Mouse (Mus musculus) Patski (cell line): ENCODE data around the gene Pfn1. TPM values are rescaled to one million over a fixed set of nuclear protein-coding genes. Genes with fewer than 3 reads are reported as not detected.

ENCODE experiments used
- ATAC-seq: fragments of 100-300 bp; one replicate; pipeline ENCODE4 v1.8.0; 2021
- CTCF ChIA-PET: fragments of 350-600 bp; sonication (Branson Sonifier 250); formaldehyde crosslinking; loops from one replicate; lab custom pipeline; 2022; ENCODE audit warnings: inconsistent platforms; lab: Charles Lee
- POLR2A ChIA-PET: fragments of 350-600 bp; sonication (Branson Sonifier 250); formaldehyde crosslinking; loops from one replicate; lab custom pipeline; 2022; ENCODE audit warnings: antibody characterized with exemption, inconsistent platforms; lab: Charles Lee
- DNase-seq: peaks from one replicate; pipeline ENCODE4 v3.0.0-alpha.2; 2011; ENCODE audit warnings: low read depth, low spot score
- H3K27me3 ChIP-seq: fragments of 371-371 bp; one replicate; pipeline ENCODE4 v1.5.1; 2021
- CTCF ChIP-seq: fragments of 100-300 bp; IDR thresholded peaks from one replicate; pipeline ENCODE4 v1.5.1; 2021
- in situ Hi-C: fragments of 300-500 bp; cut with MboI; formaldehyde crosslinking; loops from 3 replicates; pipeline ENCODE4 v1.11.1; 2018; ENCODE audit warnings: low pct_unique_long_range_greater_than_20kb, mixed read lengths
- polyA plus RNA-seq: library from polyadenylated mRNA; unstranded; gene quantifications from one replicate; pipeline ENCODE4 v1.2.3, GENCODE M21; 2021

Gene Pfn1
- polyA plus RNA-seq, 1 experiment from 2014 or later: 1,032 TPM

- ChIA-PET CTCF (no interaction called here), POLR2A (interaction anchor here (0.6 to 4.2 kb wide), 3 partner anchors 18 to 127 kb away, joined by 3 to 21 read pairs (median 15); partner anchors contain the start of gene Spag7)
- DNase-seq: no peak
- TF ChIP-seq CTCF: no peak
- H3K27me3 ChIP-seq: no peaks in the 10 kb centered on the region
- in situ Hi-C loops: no loop called here
- ATAC-seq: no peak
Measured at GRCm38 (mm10) chr11:70650322-70651175, 3.9 kb downstream of the Pfn1 start.

- H3K27me3 ChIP-seq: no peaks in the 10 kb centered on the region
- DNase-seq: no peak
- no peak for TF ChIP-seq CTCF
- CTCF ChIA-PET: interaction anchor here (1.1 kb wide), 1 partner anchor 13 kb away, joined by 3 read pairs; no protein-coding TSS in a partner anchor
- ATAC-seq: no peak
- POLR2A ChIA-PET: interaction anchor here (4.2 kb wide), 1 partner anchor 19 kb away, joined by 21 read pairs; the partner anchor contains the start of gene Spag7
- in situ Hi-C loops: no loop called here
Measured at GRCm38 (mm10) chr11:70649185-70649734, 5.2 kb downstream of the Pfn1 start.

- ATAC-seq: no peak
- in situ Hi-C loops: no loop called here
- CTCF ChIA-PET: interaction anchor here (1.1 kb wide), 1 partner anchor 14 kb away, joined by 3 read pairs; no protein-coding TSS in a partner anchor
- DNase-seq: no peak
- no peaks in the 10 kb centered on the region for H3K27me3 ChIP-seq
- POLR2A ChIA-PET: interaction anchor here (3.2 to 4.2 kb wide), 2 partner anchors 20 to 39 kb away, joined by 7 to 21 read pairs; partner anchors contain the start of genes Camta2 and Spag7
- TF ChIP-seq CTCF: no peak
Measured at GRCm38 (mm10) chr11:70648512-70648911, 5.9 kb downstream of the Pfn1 start.

- ATAC-seq (no peak), DNase-seq (no peak)
- in situ Hi-C loops: no loop called here
- TF ChIP-seq CTCF: no peak
- no peaks in the 10 kb centered on the region for H3K27me3 ChIP-seq
- POLR2A ChIA-PET: interaction anchor here (0.6 to 4.2 kb wide), 6 partner anchors 8 to 1794 kb away, joined by 3 to 21 read pairs (median 4); partner anchors contain the start of genes Camta2 and Spag7
- CTCF ChIA-PET: interaction anchor here (0.9 to 1.5 kb wide), 2 partner anchors 13 to 20 kb away, joined by 3 read pairs; no protein-coding TSS in a partner anchor
Measured at GRCm38 (mm10) chr11:70647716-70648420, 6.6 kb downstream of the Pfn1 start.

- POLR2A ChIA-PET: interaction anchor here (0.6 to 4.2 kb wide), 8 partner anchors 9 to 1793 kb away, joined by 3 to 21 read pairs (median 4); partner anchors contain the start of genes Camta2 and Spag7
- CTCF ChIA-PET: interaction anchor here (0.8 to 1.5 kb wide), 4 partner anchors 12 to 108 kb away, joined by 3 read pairs; no protein-coding TSS in a partner anchor
- ATAC-seq (peak; percentile 65), DNase-seq (peak; percentile 98)
- TF ChIP-seq CTCF: no peak
- in situ Hi-C loops: no loop called here
- H3K27me3 ChIP-seq: no peaks in the 10 kb centered on the region
Measured at GRCm38 (mm10) chr11:70646691-70647650, 7.5 kb downstream of the Pfn1 start, which contains the start of the genes Rnf167 and Slc25a11. TSS of gene Rnf167 (plus strand) at chr11:70647235. TSS of gene Slc25a11 (minus strand) at chr11:70647479.

- TF ChIP-seq CTCF: no peak
- ChIA-PET CTCF (no interaction called here), POLR2A (interaction anchor here (1.0 to 4.2 kb wide), 4 partner anchors 15 to 82 kb away, joined by 4 to 21 read pairs (median 6); partner anchors contain the start of genes Camta2 and Spag7)
- no peak for DNase-seq
- no peaks in the 10 kb centered on the region for H3K27me3 ChIP-seq
- peak; percentile 2 for ATAC-seq
- in situ Hi-C loops: no loop called here
Measured at GRCm38 (mm10) chr11:70646259-70646555, 8.2 kb downstream of the Pfn1 start.

- no peak for TF ChIP-seq CTCF
- POLR2A ChIA-PET: interaction anchor here (1.2 to 3.2 kb wide), 2 partner anchors 15 to 42 kb away, joined by 3 to 7 read pairs; partner anchors contain the start of gene Camta2
- in situ Hi-C loops: no loop called here
- DNase-seq (no peak), ATAC-seq (no peak)
- H3K27me3 ChIP-seq: no peaks in the 10 kb centered on the region
- CTCF ChIA-PET: interaction anchor here (1.1 kb wide), 1 partner anchor 21 kb away, joined by 3 read pairs; no protein-coding TSS in a partner anchor
Measured at GRCm38 (mm10) chr11:70645461-70646258, 8.8 kb downstream of the Pfn1 start.

GRCm38 (mm10) chr11:70644564-70645103 is 9.8 kb downstream of the Pfn1 start:
- ChIA-PET POLR2A (interaction anchor here (1.2 kb wide), 1 partner anchor 14 kb away, joined by 3 read pairs; no protein-coding TSS in a partner anchor), CTCF (interaction anchor here (1.1 kb wide), 1 partner anchor 20 kb away, joined by 3 read pairs; no protein-coding TSS in a partner anchor)
- no peak for TF ChIP-seq CTCF
- in situ Hi-C loops: no loop called here
- DNase-seq (no peak), ATAC-seq (no peak)
- H3K27me3 ChIP-seq: no peaks in the 10 kb centered on the region
